Mouse (Mus musculus): ENCODE results near the gene Scfd2. TPM values are rescaled to one million over a fixed set of nuclear protein-coding genes. Genes with fewer than 3 reads are reported as not detected.

Gene Scfd2
- total RNA-seq, 2 experiments from 2014 or later = 13.3 TPM

DNA sequence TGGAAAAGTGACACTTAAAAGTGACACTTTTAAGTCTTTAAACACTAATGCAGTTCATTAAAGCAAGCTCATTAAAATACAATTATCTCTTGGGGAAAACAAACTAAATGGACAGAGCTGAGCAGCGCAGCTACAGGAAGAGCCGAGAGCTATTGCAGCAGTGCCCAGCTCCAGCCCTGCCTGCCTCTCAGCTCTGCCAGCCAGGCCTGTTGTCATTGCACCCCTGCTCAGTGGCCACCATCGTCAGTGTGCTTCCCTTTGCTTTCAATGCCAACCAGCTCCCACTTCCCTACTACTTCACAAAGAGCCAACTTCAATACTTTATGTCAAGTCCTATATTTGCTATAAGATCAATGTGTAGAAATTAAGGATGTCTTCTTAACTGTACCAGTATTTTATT, 63.8 kb downstream of the Scfd2 start:
- intact Hi-C loops (cut with DNase I) = no loop called here
- DNase-seq = no peak

DNA sequence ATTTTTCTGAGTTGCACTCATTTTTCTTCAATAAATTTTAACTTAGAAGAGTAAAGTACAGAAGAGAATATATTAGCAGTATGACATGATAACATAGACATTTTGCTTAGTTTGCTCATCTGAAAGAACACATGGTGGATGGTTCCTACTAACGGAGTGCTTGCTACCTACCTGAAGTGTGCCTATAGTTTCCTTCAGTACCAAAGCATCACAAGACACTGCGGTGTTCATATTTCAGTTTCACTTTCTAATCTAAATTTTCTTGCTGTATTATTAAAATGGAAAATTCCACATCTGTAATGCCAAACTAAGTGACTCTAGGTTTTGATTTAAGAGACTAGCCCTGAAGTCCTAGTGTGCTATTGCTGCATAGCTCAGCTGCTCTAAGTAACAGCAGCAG, 74.8 kb downstream of the Scfd2 start:
- intact Hi-C loops (cut with DNase I) = no loop called here
- no peak for DNase-seq

DNA sequence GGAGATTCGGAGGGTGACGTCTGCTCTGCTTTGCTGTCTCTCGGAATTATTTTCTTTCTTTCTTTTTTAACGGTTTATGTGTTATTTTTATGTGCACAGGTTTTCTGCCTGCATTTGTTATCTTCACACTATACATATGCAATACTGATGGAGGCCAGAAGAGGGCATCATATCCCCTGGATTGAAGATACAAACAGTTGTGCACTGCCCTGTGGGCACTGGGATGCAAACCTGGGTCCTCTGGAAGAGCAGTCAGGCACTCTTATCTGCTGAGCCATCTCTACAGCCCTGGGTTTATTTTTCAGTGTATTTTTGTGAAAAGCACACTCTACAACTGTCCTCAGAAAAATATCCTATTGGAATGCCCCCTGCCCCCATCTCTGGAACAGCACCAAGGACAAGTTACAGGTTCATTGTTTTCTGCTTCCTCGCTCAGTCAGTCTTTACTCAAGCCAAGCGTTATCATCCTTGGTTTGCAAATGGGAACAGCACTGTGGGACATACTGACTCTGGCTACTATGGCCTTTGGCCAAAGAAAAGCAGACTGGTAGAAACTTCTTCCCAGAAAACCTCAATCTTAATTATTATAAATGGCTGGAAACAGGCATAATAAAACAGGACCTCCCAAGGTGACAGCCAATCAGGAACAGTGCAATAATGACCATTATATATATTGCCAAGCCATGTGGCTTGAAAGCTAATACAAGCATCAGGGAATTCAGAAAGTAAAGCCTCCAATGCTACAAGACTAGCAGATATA, 75.9 kb downstream of the Scfd2 start:
- intact Hi-C loops (cut with DNase I) = no loop called here

DNA sequence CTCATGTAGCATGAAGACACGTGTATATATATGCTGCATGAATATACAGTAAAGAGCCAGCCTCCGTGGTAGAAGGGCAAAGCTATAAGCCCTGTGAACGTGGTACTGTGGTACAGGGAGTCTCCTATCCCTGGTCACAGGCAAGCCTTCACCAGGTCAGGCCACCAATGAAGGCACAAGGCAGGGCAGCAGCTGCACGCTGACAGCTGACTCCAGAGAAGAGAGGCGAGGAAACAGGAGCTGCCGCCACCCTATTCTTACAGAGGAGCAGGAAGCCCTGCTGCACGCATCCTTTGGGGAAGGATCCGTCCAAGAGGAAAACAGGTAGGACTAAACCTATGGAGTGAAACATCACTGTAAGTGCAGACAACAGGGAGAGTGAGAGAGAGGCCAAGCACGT, 76.5 kb downstream of the Scfd2 start:
- intact Hi-C loops (cut with DNase I) = no loop called here
- no peak for DNase-seq

More for the DNA sequence above, 75.9 kb downstream of the Scfd2 start:
- DNase-seq = peak in 1 of 2 experiments; percentile 22

DNA sequence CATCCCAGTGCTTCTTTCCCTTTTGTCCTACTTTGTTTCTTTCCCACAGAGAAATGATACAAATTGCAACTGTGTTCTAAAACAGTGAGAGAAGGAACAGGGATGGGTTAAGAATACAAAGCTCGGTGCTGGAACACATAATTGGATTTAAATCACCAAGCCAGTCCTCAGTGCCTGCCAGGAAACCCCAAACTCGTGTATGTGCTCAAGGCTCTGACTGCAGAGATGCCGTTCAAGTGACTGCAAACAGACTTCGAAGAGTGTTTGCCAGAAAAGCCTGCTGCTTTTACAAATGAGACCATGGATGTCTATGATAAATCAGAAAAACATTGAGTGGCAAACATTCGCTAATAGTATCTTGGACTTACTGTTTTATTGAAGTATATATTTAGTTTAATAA, 80.6 kb downstream of the Scfd2 start:
- intact Hi-C loops (cut with DNase I) = no loop called here
- DNase-seq = no peak

DNA sequence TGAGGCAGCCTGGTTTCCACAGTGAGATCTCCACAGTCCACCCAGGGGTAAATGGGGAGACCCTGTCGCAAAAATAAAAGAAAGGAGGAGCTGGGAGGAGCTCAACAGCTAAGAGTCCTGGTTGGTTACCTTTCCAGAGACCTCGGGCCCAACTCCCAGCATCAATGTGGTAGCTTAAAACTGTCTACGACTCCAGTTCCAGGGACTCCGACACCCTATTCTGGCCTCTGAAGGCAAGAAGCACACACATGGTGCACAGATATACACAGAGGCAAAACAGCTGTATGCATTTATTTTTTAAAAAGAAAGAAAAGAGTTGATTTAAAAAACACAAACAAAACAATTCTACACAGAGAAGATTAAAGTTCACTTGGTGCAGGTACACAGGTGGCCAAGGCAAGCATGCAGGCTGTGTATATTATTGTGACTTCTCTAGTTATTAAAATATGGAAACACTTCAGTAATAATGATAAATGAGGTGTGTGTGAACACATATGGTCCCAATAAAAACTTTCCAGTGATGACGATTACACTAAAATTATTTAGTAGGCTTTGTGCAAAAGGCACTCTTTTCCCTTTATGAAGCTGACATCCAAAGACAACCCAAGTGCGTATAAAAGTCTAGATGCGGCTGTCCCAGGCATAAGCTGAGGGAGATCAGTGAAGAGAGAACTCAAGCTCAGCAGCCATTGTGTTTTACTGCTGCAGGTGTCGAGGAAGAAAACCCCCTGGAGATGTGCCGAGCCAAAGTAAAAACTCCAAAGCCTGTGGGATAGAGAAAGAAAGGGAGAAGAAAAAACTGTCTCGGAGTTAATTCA, 83.8 kb downstream of the Scfd2 start:
- intact Hi-C loops (cut with DNase I) = no loop called here
- no peak for DNase-seq

DNA sequence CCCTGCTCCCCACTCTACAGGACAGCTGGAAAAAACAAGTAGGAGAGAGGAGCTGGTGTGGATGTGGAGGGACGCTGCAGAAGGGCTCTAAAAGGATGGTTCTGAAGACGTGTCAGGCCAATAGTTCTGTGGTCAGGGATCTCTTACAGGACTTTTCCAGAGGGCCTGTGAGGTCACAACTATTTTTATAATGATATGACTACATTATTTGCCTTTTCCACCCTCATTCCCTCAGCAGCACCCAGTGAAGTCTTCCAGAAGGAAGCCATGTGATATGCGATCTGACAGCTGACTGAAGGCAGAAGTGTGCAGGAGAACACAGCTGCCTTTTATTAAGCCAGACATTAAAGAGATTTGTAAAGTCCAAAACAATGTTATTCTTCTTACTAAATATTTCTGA, 85.7 kb downstream of the Scfd2 start:
- intact Hi-C loops (cut with DNase I) = no loop called here
- DNase-seq = peak; percentile 12 to 24

DNA sequence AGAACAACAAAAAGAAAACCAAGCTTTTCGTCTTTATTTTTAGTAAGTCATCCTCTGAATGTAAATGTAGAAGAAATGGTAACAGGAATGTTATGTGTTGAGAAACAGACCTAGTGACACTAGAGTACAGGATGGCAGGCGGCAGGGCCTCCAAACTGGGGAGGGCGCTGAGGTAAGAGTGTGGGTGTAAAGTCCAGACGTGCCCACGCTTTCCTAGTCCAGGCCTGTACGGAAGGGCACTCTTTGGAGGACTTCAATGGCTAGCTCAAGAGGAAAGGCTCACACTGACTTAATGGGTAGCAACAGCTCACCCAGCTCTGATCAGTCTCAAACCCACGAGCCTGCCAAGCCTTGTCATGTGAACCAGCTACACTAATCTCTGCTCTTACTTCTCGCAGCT, 93.2 kb downstream of the Scfd2 start:
- DNase-seq = no peak
- intact Hi-C loops (cut with DNase I) = loop anchor here (10.0 kb wide), 2 partner anchors 356 to 584 kb away; no protein-coding TSS in a partner anchor

DNA sequence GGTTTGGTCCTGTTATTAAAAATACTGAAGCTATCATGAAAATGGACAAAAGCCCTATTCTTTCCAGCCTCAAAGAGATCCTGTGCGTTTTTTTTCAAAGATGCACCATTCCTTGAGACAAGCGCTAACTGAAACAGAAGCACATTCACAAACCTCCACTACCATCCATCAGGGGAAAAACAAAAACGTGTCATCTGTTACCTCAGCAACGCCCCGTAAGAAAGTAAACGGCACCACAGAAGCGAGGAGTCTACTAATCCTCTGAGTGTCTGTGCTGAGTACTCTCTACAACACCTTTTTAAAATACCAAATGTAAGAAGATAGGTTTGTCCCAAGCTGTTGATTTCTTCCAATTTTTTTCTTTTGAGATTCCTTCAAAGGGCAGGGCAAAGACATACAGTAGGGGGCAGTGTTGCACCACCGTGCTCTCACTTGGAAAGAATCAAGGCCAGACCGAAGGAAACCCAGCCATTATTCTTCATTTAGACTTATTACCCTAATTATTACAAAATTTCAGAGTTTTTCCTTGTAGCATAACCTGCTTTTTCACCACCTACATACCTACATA, 97.9 kb downstream of the Scfd2 start:
- DNase-seq = peak; percentile 75 to 86
- intact Hi-C loops (cut with DNase I) = loop anchor here (2.0 to 10.0 kb wide), 5 partner anchors 123 to 723 kb away; no protein-coding TSS in a partner anchor

DNA sequence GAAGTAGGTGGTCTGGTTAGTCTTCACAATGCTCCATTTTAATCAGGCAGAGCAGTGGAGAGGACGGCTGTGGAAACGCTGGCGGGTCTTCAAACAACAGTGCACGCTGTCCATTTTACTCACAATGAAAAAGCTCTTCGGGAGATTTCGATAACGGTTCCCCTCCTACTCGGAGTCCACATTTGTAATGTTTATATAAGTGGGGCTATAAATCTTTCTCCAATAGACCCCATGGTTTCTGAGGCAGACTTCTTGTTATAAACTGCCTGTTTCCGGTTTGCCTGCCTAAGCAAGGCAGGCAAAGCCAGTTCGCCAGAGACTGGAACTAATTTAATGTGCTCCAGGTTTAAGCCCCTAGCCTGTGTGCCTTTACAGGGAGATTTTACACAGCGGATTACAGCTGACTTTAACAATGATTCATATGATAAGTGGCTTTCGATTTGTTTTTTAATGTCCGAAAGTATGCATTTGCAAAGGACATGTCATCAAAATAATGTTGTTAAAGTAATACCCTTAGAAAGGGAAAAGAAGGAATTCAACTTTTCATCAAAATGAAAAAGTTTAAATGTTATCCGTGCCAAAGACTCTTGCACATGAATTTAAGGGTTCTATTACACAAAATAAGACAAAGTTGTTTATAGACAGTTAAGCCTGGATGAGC, 98.5 kb downstream of the Scfd2 start:
- DNase-seq = peak; percentile 5 to 16
- intact Hi-C loops (cut with DNase I) = loop anchor here (2.0 to 10.0 kb wide), 5 partner anchors 122 to 724 kb away; no protein-coding TSS in a partner anchor

DNA sequence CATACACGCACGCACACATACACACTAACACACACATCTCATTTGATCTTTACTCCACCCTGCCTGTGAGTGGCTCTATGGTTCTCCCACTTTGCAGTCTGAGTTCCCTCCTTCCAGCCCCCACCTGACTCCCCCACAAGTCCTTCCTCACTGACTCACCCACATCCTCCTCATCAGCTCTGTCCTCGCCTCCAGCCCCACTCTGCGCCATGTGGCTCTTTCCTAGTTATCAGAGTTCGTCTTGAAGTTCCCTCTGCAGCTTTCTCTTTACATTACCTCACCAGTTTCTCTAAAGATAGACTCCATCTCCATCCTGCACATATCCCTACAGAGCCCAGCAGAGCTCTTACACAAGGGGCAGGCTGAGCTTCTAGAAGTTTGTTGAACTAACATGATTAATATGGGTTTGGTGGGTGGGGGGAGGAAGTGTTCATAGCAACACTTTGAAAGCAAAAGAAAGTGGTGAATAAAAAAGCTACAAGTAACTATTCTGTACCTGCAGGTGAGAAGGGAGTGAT, 110.9 kb downstream of the Scfd2 start:
- no peak for DNase-seq
- intact Hi-C loops (cut with DNase I) = no loop called here

DNA sequence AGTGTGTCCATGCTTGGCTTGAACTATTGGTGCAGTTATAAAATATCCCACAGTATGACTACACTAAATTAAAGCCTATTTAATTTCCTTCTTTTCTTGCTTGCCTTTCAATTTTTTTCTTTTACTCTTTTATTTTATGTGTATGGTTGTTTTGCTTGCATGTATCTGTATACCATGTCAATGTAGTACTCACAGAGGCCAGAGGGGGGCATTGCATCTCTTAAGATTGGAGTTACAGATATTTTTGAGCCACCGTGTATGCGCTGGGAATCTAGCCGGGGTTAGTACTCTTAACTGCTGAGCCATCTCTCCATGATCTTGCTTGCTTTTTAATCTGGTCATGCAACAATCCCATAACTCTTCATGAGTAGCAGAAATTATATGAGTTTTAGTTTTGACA, 119.0 kb downstream of the Scfd2 start:
- intact Hi-C loops (cut with DNase I) = no loop called here
- DNase-seq = no peak

DNA sequence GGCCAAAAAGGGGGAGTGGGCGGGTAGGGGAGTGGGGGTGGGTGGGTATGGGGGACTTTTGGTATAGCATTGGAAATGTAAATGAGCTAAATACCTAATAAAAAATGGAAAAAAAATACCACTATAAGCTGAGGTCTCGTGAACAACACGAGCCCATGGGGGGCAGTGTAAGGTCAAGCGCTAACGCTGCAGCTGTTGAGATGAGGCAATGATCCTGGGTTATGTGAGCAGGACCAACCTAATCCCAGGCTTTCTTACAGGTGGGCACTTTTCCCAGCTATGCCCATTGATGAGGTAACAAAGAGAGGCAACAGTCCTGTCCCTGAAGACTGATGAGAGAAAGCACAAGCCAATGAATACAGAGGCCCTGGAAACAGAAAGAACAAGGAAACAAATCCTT, 126.7 kb downstream of the Scfd2 start:
- intact Hi-C loops (cut with DNase I) = no loop called here

DNA sequence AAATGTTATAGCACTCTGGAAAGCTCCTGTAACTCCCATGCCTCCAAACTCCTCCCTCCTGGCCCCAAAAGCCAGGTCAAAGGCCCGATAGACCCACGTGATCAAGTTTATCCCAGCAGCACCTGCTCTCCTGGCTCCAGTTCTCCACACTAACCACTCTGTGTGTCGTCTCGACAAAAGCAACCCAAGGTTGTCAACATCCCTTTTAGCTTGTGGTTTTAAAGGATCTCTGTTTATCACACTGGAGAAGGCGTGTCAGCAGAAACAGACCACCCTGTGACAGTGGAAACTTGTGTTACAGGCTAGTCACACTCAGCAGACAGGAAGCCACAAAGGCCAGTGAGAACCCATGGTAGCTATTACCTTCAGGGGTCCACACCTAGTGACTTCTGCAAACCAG, 127.5 kb downstream of the Scfd2 start:
- intact Hi-C loops (cut with DNase I) = no loop called here
- no peak for DNase-seq

More for the DNA sequence above, 126.7 kb downstream of the Scfd2 start:
- no peak for DNase-seq

DNA sequence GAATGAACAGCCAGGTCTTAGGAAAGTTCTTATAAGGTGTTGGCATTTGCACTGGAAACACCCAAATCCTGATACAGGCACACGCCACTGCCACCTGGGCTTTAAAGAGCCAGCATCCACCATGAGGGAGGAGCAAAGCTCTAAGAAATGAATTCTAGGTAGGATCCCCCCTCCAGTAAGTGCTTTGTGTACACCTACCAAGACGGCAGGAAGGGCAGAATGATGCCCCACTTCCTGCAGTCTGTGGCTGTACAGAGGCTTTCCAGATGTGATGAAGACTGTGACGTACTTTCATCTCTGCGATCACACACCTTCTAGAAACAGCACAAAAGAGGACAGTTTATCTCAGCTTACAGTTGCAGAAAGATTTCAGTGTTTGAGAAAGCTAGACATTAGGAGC, 128.9 kb downstream of the Scfd2 start:
- intact Hi-C loops (cut with DNase I) = no loop called here
- DNase-seq = no peak

DNA sequence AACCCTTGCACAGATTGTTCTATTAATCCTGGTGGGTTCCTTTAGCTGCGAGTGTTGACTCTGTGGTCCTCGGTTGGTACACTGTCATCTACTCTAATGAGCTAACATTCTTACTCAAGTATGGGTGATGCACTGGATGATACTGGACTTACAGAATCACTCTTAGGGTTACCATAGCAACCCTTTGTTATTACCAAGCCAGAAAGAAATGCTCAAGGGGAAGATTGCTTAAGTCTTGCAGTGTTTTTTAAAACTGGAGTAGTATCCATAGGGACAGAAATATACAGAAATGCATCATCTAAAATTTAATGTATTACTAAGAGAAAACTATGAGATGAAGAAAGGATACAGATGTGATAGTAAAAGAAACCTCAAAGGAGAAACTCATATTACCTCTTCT, 139.8 kb downstream of the Scfd2 start:
- intact Hi-C loops (cut with DNase I) = no loop called here
- no peak for DNase-seq

DNA sequence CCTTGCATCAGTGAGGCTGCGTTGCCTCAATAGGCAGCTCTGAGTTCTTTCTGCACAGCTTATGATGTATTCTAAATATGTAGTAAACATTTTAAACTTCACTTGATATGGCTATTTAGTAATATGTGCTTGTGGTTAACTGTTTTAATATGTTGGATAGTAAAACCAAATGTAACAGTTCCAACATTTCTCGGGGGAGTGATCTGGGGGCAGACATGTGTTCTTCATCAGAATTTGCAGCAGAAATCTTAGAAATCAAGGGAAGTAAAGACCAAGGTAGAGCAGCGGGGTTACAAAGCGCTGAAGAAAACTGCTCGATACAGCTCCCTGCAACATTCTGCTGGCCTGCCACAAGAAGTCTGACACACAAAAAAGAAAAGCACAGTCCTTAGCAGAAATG, 140.2 kb downstream of the Scfd2 start:
- intact Hi-C loops (cut with DNase I) = no loop called here
- no peak for DNase-seq

DNA sequence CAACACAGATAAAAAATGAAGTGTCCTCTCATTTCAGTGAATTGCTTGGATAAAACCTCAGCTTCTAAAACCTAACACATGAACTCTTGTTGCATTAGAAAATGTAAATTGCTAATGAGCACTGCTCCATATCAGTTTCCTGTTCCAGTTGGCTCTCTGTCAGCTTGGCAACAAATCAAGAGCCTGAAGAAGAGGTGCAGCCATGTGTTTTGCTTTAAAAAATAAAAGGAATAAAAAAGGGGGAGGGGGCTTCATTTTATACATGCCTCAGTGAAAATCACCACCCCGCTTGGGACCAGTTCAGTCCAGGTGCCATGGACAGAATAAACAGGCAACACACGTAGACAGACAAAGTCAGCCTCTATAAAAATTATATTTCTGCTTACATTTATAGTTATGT, 142.7 kb downstream of the Scfd2 start:
- DNase-seq = peak; percentile 65 to 68

DNA sequence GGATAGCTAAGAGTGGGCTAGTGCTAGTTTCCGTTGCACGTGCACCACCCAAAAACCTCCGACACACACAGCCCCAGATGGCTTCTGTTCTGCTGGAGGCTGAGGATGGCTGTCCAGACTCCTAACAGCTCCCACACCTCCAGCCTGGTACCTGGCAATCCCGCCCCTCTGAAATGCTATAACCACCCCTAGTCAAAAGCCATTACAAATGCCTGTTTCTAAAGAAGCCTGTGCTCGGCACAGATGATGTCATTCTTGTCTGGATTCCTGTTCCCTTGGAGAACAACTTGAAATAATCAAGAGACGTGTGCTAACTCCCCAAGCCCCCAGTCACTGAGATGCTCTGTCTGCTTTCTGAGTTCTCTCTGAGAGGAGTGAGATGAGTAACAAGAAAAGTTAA, 143.5 kb downstream of the Scfd2 start:
- DNase-seq = peak; percentile 33 to 43
- intact Hi-C loops (cut with DNase I) = no loop called here

More for the DNA sequence above, 142.7 kb downstream of the Scfd2 start:
- intact Hi-C loops (cut with DNase I) = no loop called here

DNA sequence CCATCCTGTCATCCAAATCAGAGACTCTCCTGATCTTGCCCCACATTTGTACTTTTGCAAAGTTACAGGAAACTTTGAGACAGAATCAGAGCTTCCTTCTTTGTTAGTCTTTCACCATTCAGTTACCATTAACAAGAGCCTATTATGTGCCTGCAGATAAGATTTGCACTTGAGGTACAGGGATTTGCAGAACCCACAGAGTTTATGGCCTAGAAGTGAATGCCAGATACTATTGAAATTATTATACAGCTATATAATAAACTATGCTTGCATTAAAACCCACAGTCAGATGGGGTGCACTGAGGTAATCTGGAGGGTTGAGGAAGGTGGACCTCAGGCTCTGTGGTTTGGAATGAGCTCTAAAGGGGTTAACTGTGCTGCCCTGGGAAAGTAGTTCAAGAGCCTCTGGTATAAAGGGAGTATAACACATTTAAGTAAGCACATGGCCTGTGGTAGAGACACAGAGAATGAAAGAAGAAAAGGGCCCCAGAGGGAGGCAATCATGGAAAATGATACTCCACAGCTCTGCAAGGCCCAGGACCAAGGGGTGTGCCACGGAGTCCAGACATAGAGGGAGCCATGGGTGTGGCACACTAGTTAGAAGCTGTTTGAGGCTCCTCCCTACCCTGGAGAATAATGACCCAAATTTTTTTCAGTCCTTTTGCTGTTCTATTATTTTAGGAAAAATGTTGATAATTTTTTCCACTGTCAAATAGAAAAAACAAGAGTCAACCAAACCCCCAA, 144.2 kb downstream of the Scfd2 start:
- DNase-seq = peak; percentile 27 to 39
- intact Hi-C loops (cut with DNase I) = no loop called here
